Mouse (Mus musculus) mesoderm, embryonic 11.5 days (tissue): ENCODE data around the gene Gm14325.
A peak's percentile ranks its signal among the peaks of the same experiment; 100 is the strongest.
"Not testable (repeated sequence)": the region's sequence is repeated elsewhere in the genome, so short reads cannot be mapped to it uniquely, and the experiment has no call there.

Source experiments
- DNase-seq: peaks from one replicate; pipeline ENCODE4 v3.0.0-alpha.2; 2012; ENCODE audit warnings: low read depth, low spot score

The Gm14325 gene

GRCm38 (mm10) chr2:177839901-177840663 is at the start of gene Gm14325:
Gm14325 (minus strand) TSS chr2:177840336.
- peak; percentile 69 for DNase-seq

DNA sequence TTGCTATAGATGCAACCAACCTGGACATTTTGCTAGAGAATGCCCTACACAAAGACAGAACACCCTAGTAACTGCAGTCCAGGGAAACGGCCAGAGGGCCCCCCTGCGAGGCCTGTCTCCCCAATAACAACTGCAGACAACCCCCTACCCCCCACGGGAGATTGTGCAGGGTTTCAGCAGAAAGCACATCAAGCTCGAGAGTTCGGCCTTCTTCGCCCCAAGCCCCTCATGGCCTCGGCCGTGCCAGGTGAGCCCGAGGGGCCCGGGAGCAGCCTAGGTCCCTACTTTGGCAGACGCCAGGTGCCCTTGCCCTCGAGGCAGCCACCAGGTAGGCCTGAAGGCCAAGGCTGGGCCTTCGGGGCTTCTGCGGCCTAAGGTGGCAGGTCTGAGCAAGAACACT is 47.6 kb upstream of the Gm14325 start:
- not testable (repeated sequence) for DNase-seq

DNA sequence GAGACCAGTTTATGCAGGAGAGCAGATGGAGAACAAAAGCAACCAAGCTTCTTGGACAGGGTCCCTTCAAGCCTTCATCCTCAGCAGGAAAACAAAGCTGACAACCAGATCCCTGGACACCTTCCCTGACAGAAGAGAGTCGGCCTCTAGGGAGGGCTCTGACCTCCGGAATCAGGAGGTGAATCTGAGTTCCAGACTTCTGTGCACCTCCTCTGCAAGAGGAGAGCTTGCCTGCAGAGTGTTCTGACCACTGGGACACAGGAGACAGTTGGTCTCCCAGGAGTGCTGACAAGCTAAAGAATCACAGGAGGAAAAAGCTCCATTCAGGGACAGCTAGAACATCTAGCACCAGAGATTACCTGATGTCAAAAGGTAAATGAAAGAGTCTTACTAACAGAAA is 22.1 kb upstream of the Gm14325 start:
- not testable (repeated sequence) for DNase-seq

DNA sequence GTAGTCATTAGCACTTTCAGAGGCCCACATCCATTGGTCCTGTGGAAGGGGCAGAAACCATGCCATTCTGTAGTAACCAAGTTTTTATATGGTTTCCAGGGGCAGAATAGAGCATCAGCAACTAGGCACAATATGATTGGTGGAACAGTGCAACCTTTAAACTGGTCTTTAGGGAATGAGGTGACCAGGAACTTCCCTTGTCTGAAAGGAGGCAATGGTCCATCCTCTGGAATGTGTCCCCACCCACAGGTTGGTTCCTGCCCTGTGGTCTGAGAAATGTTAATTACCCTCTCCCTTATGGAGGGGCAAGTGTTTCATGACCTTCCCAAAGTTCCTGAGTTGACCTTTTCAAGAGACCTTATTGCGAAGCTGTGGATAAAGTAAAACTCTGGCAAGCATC is 3.5 kb upstream of the Gm14325 start:
- DNase-seq, result not testable (repeated sequence)

- DNase-seq, result not testable (repeated sequence)
Measured at GRCm38 (mm10) chr2:177836756-177837155, 3.4 kb downstream of the Gm14325 start.

GRCm38 (mm10) chr2:177835733-177836536 is 4.2 kb downstream of the Gm14325 start:
- not testable (repeated sequence) for DNase-seq

DNA sequence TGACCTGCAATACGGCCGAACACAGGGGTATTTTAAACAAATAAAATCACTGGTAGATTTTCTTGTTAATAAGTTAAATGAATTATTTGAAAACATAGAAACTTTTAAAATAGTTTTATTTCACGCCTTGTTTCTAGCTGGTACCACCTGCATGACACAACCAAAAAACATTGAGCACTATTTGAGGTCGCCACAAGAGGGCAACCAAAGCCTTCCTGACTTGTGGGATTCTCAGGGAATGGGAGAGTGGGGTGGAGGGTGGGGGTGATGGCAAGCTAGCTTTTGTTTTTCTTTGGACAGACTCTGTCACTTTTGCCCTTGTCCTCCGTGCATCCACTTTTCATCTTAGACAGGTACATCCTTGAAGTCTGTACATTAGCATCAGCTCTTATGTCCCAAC is 18.2 kb downstream of the Gm14325 start:
- not testable (repeated sequence) for DNase-seq

DNA sequence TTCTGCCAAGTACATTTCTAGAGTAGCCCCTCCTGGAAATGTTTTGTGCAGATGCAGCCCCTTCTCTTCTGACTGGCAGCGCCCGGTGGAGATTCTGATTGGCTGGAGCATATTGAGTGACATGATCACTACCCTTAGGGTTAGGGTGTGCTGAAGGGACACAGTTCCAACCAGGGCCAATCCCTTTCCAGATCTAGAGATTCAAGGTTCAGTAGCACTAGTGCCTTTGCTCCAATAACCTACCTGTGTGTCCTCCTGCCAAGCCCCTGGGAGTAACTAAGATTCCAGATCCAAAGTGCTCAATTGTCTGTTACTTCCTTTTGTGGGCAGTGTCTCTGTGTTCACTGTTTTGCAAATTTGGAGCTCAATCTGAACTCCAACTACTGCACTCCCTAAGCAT is 34.0 kb downstream of the Gm14325 start:
- DNase-seq, result not testable (repeated sequence)

- DNase-seq, result not testable (repeated sequence)
Measured at GRCm38 (mm10) chr2:177787351-177787750, 52.8 kb downstream of the Gm14325 start.
